Mouse (Mus musculus): ENCODE measurements around the gene Arl10. TPM values are rescaled to one million over a fixed set of nuclear protein-coding genes. Genes with fewer than 3 reads are reported as not detected.
"Not testable (repeated sequence)": the region's sequence is repeated elsewhere in the genome, so short reads cannot be mapped to it uniquely, and the experiment has no call there.

The Arl10 gene
- polyA plus RNA-seq, 1 experiment: 10.3 TPM

- no peaks in the 10 kb centered on the region for H3K27me3 ChIP-seq (ENCODE audit: control insufficient read depth, insufficient read depth, low read length, poor library complexity, severe bottlenecking)
Observed at GRCm38 (mm10) chr13:54607204-54607603, 32.4 kb downstream of the Arl10 start.

GRCm38 (mm10) chr13:54608002-54608401 lies 33.2 kb downstream of the Arl10 start:
- no peaks in the 10 kb centered on the region for H3K9me3 ChIP-seq (replicated peaks; ENCODE audit: control insufficient read depth, insufficient read depth, low read length, poor library complexity, severe bottlenecking)
- H3K9ac ChIP-seq (ENCODE audit: low read depth, poor library complexity, severe bottlenecking): no peak overlapping the region
- H3K27ac ChIP-seq (ENCODE audit: insufficient read depth, low read length): no peak overlapping the region
- H3K27me3 ChIP-seq (ENCODE audit: control insufficient read depth, insufficient read depth, low read length, poor library complexity, severe bottlenecking): no peaks in the 10 kb centered on the region
- peaks cover 9% of the 10 kb centered on the region for H3K4me1 ChIP-seq (ENCODE audit: control insufficient read depth, insufficient read depth, low read length)
- H3K4me3 ChIP-seq (ENCODE audit: low read depth, low read length): no peak overlapping the region
- TF ChIP-seq EP300 (IDR thresholded peaks at IDR 0.05; ENCODE audit: insufficient read depth, low read depth, low read length) (no peak), POLR2A (IDR thresholded peaks at IDR 0.05; ENCODE audit: insufficient read depth, low read length) (no peak), CTCF (IDR thresholded peaks at IDR 0.05; ENCODE audit: low read depth, low read length) (no peak)
- H3K36me3 ChIP-seq (ENCODE audit: control insufficient read depth, insufficient read depth, low read length, poor library complexity, severe bottlenecking): no peaks in the 10 kb centered on the region

More at GRCm38 (mm10) chr13:54607204-54607603, 32.4 kb downstream of the Arl10 start:
- Histone ChIP-seq H3K4me1 (ENCODE audit: control insufficient read depth, insufficient read depth, low read length) (peaks cover 10% of the 10 kb centered on the region), H3K36me3 (ENCODE audit: control insufficient read depth, insufficient read depth, low read length, poor library complexity, severe bottlenecking) (no peaks in the 10 kb centered on the region), H3K4me3 (ENCODE audit: low read depth, low read length) (no peak overlapping the region), H3K9ac (ENCODE audit: low read depth, poor library complexity, severe bottlenecking) (peak overlapping the region; percentile 2; the same call in 1 of the 2 replicates), H3K9me3 (replicated peaks; ENCODE audit: control insufficient read depth, insufficient read depth, low read length, poor library complexity, severe bottlenecking) (no peaks in the 10 kb centered on the region), H3K27ac (ENCODE audit: insufficient read depth, low read length) (peak overlapping the region; percentile 16; the same call in 1 of the 2 replicates)
- TF ChIP-seq EP300 (IDR thresholded peaks at IDR 0.05; ENCODE audit: insufficient read depth, low read depth, low read length): no peak
- TF ChIP-seq CTCF (IDR thresholded peaks at IDR 0.05; ENCODE audit: low read depth, low read length): no peak
- no peak for TF ChIP-seq POLR2A (IDR thresholded peaks at IDR 0.05; ENCODE audit: insufficient read depth, low read length)

- Histone ChIP-seq H3K36me3 (ENCODE audit: control insufficient read depth, insufficient read depth, low read length, poor library complexity, severe bottlenecking) (no peaks in the 10 kb centered on the region), H3K4me3 (ENCODE audit: low read depth, low read length) (no peak overlapping the region), H3K27ac (ENCODE audit: insufficient read depth, low read length) (peak overlapping the region; percentile 54), H3K9me3 (replicated peaks; ENCODE audit: control insufficient read depth, insufficient read depth, low read length, poor library complexity, severe bottlenecking) (no peaks in the 10 kb centered on the region), H3K4me1 (ENCODE audit: control insufficient read depth, insufficient read depth, low read length) (peaks cover 6% of the 10 kb centered on the region), H3K27me3 (ENCODE audit: control insufficient read depth, insufficient read depth, low read length, poor library complexity, severe bottlenecking) (no peaks in the 10 kb centered on the region), H3K9ac (ENCODE audit: low read depth, poor library complexity, severe bottlenecking) (no peak overlapping the region)
- TF ChIP-seq EP300 (IDR thresholded peaks at IDR 0.05; ENCODE audit: insufficient read depth, low read depth, low read length) (no peak), POLR2A (IDR thresholded peaks at IDR 0.05; ENCODE audit: insufficient read depth, low read length) (no peak), CTCF (IDR thresholded peaks at IDR 0.05; ENCODE audit: low read depth, low read length) (no peak)
Observed at GRCm38 (mm10) chr13:54608666-54609065, 33.9 kb downstream of the Arl10 start.

GRCm38 (mm10) chr13:54609301-54609700 lies 34.5 kb downstream of the Arl10 start:
- no peak overlapping the region for H3K9ac ChIP-seq (ENCODE audit: low read depth, poor library complexity, severe bottlenecking)
- H3K27ac ChIP-seq (ENCODE audit: insufficient read depth, low read length): peak overlapping the region; percentile 54; the same call in 1 of the 2 replicates
- H3K4me1 ChIP-seq (ENCODE audit: control insufficient read depth, insufficient read depth, low read length): peaks cover 6% of the 10 kb centered on the region
- no peak overlapping the region for H3K4me3 ChIP-seq (ENCODE audit: low read depth, low read length)
- no peaks in the 10 kb centered on the region for H3K36me3 ChIP-seq (ENCODE audit: control insufficient read depth, insufficient read depth, low read length, poor library complexity, severe bottlenecking)
- H3K9me3 ChIP-seq (replicated peaks; ENCODE audit: control insufficient read depth, insufficient read depth, low read length, poor library complexity, severe bottlenecking): no peaks in the 10 kb centered on the region
- no peaks in the 10 kb centered on the region for H3K27me3 ChIP-seq (ENCODE audit: control insufficient read depth, insufficient read depth, low read length, poor library complexity, severe bottlenecking)
- TF ChIP-seq CTCF (IDR thresholded peaks at IDR 0.05; ENCODE audit: low read depth, low read length) (no peak), POLR2A (IDR thresholded peaks at IDR 0.05; ENCODE audit: insufficient read depth, low read length) (no peak), EP300 (IDR thresholded peaks at IDR 0.05; ENCODE audit: insufficient read depth, low read depth, low read length) (no peak)

- no peaks in the 10 kb centered on the region for H3K27me3 ChIP-seq (ENCODE audit: control insufficient read depth, insufficient read depth, low read length, poor library complexity, severe bottlenecking)
- peak overlapping the region; percentile 47 for H3K9ac ChIP-seq (ENCODE audit: low read depth, poor library complexity, severe bottlenecking)
- no peaks in the 10 kb centered on the region for H3K9me3 ChIP-seq (replicated peaks; ENCODE audit: control insufficient read depth, insufficient read depth, low read length, poor library complexity, severe bottlenecking)
- H3K27ac ChIP-seq (ENCODE audit: insufficient read depth, low read length): no peak overlapping the region
- peak overlapping the region; percentile 89 for H3K4me3 ChIP-seq (ENCODE audit: low read depth, low read length)
- peak; percentile 3 for TF ChIP-seq CTCF (IDR thresholded peaks at IDR 0.05; ENCODE audit: low read depth, low read length)
- no peak for TF ChIP-seq POLR2A (IDR thresholded peaks at IDR 0.05; ENCODE audit: insufficient read depth, low read length)
- no peak for TF ChIP-seq EP300 (IDR thresholded peaks at IDR 0.05; ENCODE audit: insufficient read depth, low read depth, low read length)
- H3K36me3 ChIP-seq (ENCODE audit: control insufficient read depth, insufficient read depth, low read length, poor library complexity, severe bottlenecking): no peaks in the 10 kb centered on the region
- H3K4me1 ChIP-seq (ENCODE audit: control insufficient read depth, insufficient read depth, low read length): peaks cover 6% of the 10 kb centered on the region
Observed at GRCm38 (mm10) chr13:54610613-54610971, 35.8 kb downstream of the Arl10 start.

GRCm38 (mm10) chr13:54610972-54611754 lies 36.3 kb downstream of the Arl10 start, which contains the start of gene Cltb:
Cltb (minus strand) TSS chr13:54611344.
- H3K27ac ChIP-seq (ENCODE audit: insufficient read depth, low read length): no peak within 1 kb of the TSS
- no peaks in the 10 kb centered on the region for H3K36me3 ChIP-seq (ENCODE audit: control insufficient read depth, insufficient read depth, low read length, poor library complexity, severe bottlenecking)
- peak within 1 kb of the TSS; percentile 47 for H3K9ac ChIP-seq (ENCODE audit: low read depth, poor library complexity, severe bottlenecking)
- TF ChIP-seq EP300 (IDR thresholded peaks at IDR 0.05; ENCODE audit: insufficient read depth, low read depth, low read length) (no peak), CTCF (IDR thresholded peaks at IDR 0.05; ENCODE audit: low read depth, low read length) (no peak), POLR2A (IDR thresholded peaks at IDR 0.05; ENCODE audit: insufficient read depth, low read length) (no peak)
- H3K27me3 ChIP-seq (ENCODE audit: control insufficient read depth, insufficient read depth, low read length, poor library complexity, severe bottlenecking): no peaks in the 10 kb centered on the region
- H3K9me3 ChIP-seq (replicated peaks; ENCODE audit: control insufficient read depth, insufficient read depth, low read length, poor library complexity, severe bottlenecking): no peaks in the 10 kb centered on the region
- peak within 1 kb of the TSS; percentile 89 for H3K4me3 ChIP-seq (ENCODE audit: low read depth, low read length)
- H3K4me1 ChIP-seq (ENCODE audit: control insufficient read depth, insufficient read depth, low read length): peaks cover 3% of the 10 kb centered on the region

GRCm38 (mm10) chr13:54613141-54613540 lies 38.3 kb downstream of the Arl10 start:
- H3K36me3 ChIP-seq (ENCODE audit: control insufficient read depth, insufficient read depth, low read length, poor library complexity, severe bottlenecking); H3K4me1 ChIP-seq (ENCODE audit: control insufficient read depth, insufficient read depth, low read length); H3K27ac ChIP-seq (ENCODE audit: insufficient read depth, low read length); H3K4me3 ChIP-seq (ENCODE audit: low read depth, low read length); H3K9me3 ChIP-seq (replicated peaks; ENCODE audit: control insufficient read depth, insufficient read depth, low read length, poor library complexity, severe bottlenecking); H3K27me3 ChIP-seq (ENCODE audit: control insufficient read depth, insufficient read depth, low read length, poor library complexity, severe bottlenecking); H3K9ac ChIP-seq (ENCODE audit: low read depth, poor library complexity, severe bottlenecking): not testable (repeated sequence)

Measured in ES-Bruce4 (cell line).